Mouse (Mus musculus) erythroid progenitor cell, adult 5-6 weeks (primary cell): ENCODE data around the gene Fam8a1. TPM values are rescaled to one million over a fixed set of nuclear protein-coding genes. Genes with fewer than 3 reads are reported as not detected.

ENCODE experiments used
- ATAC-seq: replicated peaks from 2 replicates; pipeline ENCODE4 v1.8.0; 2016; ENCODE audit warnings: moderate number of reproducible peaks, mild to moderate bottlenecking, moderate TSS enrichment, inconsistent platforms; ENCODE audit not compliant: poor library complexity, low FRiP score, severe bottlenecking
- total RNA-seq, 2 experiments: library from RNA; stranded (forward) in 1 of 2; stranded (reverse) in 1 of 2; fragments of 150-400 nt in 1 of 2; fragments of 186-747, 209-891 nt in 1 of 2; gene quantifications; 2 replicates each; pipeline versions ENCODE4 v1.2.3 to v1.2.4; 2015 to 2017; ENCODE audit warnings: low replicate concordance in 2 of 2

Gene Fam8a1
- total RNA-seq, 2 experiments from 2014 or later, result 7.1 to 21.0 TPM

- ATAC-seq, result peak; percentile 48
Observed at GRCm38 (mm10) chr13:46669620-46670271, 424 bp downstream of the Fam8a1 start.

- no peak for ATAC-seq
Observed at GRCm38 (mm10) chr13:46670514-46670913, 1.2 kb downstream of the Fam8a1 start.

GRCm38 (mm10) chr13:46674601-46675000 is 5.3 kb downstream of the Fam8a1 start:
- ATAC-seq, result no peak

GRCm38 (mm10) chr13:46677721-46678120 is 8.4 kb downstream of the Fam8a1 start:
- ATAC-seq, result 0 out of 2 replicates have a peak, but pooled peaks have one; percentile 25

GRCm38 (mm10) chr13:46682921-46683320 is 13.6 kb downstream of the Fam8a1 start:
- no peak for ATAC-seq

GRCm38 (mm10) chr13:46683370-46683769 is 14.0 kb downstream of the Fam8a1 start:
- no peak for ATAC-seq

GRCm38 (mm10) chr13:46690559-46691241 is 21.4 kb downstream of the Fam8a1 start:
- no peak for ATAC-seq

- ATAC-seq, result no peak
Observed at GRCm38 (mm10) chr13:46695296-46695908, 26.1 kb downstream of the Fam8a1 start.

- ATAC-seq, result no peak
Observed at GRCm38 (mm10) chr13:46695932-46696331, 26.6 kb downstream of the Fam8a1 start.

- no peak for ATAC-seq
Observed at GRCm38 (mm10) chr13:46696788-46697187, 27.5 kb downstream of the Fam8a1 start.

GRCm38 (mm10) chr13:46699372-46699771 is 30.1 kb downstream of the Fam8a1 start:
- ATAC-seq, result no peak

- ATAC-seq, result no peak
Observed at GRCm38 (mm10) chr13:46701486-46701885, 32.2 kb downstream of the Fam8a1 start.

- no peak for ATAC-seq
Observed at GRCm38 (mm10) chr13:46703138-46703537, 33.8 kb downstream of the Fam8a1 start.

- no peak for ATAC-seq
Observed at GRCm38 (mm10) chr13:46713486-46713885, 44.2 kb downstream of the Fam8a1 start.

- peak; percentile 39; the same call in 1 of the 2 replicates for ATAC-seq
Observed at GRCm38 (mm10) chr13:46715976-46716639, 46.8 kb downstream of the Fam8a1 start.

GRCm38 (mm10) chr13:46718893-46719400 is 49.6 kb downstream of the Fam8a1 start:
- ATAC-seq, result no peak

- no peak for ATAC-seq
Observed at GRCm38 (mm10) chr13:46721009-46721408, 51.7 kb downstream of the Fam8a1 start.

- no peak for ATAC-seq
Observed at GRCm38 (mm10) chr13:46724371-46724770, 55.0 kb downstream of the Fam8a1 start.

- ATAC-seq, result peak; percentile 72
Observed at GRCm38 (mm10) chr13:46725227-46725626, 55.9 kb downstream of the Fam8a1 start.
